Mouse (Mus musculus) embryonic fibroblast, embryonic 13.5 days (primary cell): Measurements from ENCODE around the gene Itga11.

Experiments used
- CTCF ChIP-seq: IDR thresholded peaks from 2 replicates; pipeline ENCODE4 v1.5.1; 2011; ENCODE audit warnings: mild to moderate bottlenecking, control low read depth, low read length, moderate library complexity, borderline replicate concordance; ENCODE audit not compliant: insufficient read depth
- POLR2A ChIP-seq: IDR thresholded peaks from 2 replicates; pipeline ENCODE4 v1.6.1; 2011; ENCODE audit warnings: low read depth, mild to moderate bottlenecking, control low read depth, low read length, moderate library complexity

DNA sequence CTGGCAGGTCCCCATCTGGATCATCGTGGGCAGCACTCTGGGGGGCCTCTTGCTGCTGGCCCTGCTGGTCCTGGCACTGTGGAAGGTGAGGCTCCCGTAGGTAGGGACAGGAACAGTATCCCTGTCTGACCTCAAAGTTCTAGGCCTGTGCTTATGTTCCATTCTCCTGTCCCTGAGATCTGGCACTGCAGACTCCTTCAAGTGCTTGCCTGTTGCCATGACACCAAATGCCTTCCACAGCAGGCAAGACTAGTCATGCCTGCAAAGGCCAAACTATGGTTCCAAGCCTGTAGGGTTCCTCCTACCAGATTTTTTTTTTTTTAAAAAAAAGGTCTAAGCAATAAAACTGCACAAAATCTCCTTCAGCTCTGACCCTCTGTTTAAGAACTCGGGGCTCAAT is 104.3 kb downstream of the Itga11 start:
- TF ChIP-seq POLR2A (no peak), CTCF (no peak)
